Mouse (Mus musculus) left cerebral cortex, postnatal 36 days (tissue): ENCODE results near the gene Vps33b. TPM values are rescaled to one million over a fixed set of nuclear protein-coding genes. Genes with fewer than 3 reads are reported as not detected.

Source experiments
- DNase-seq, 2 experiments: peaks; one replicate each; pipeline ENCODE4 v3.0.0; 2021 to 2022; ENCODE audit warnings: low spot score in 2 of 2, mixed read lengths in 1 of 2
- intact Hi-C: fragments of 180-260 bp; cut with DNase I; formaldehyde crosslinking; loops from one replicate; pipeline ENCODE4 v1.15.1; 2025
- total RNA-seq, 2 experiments: library from RNA; stranded (reverse); gene quantifications; 2 replicates each; pipeline ENCODE4 v1.2.3; 2021

Gene Vps33b
- 10 to 100 TPM; 19.0 to 25.3 TPM for total RNA-seq

DNA sequence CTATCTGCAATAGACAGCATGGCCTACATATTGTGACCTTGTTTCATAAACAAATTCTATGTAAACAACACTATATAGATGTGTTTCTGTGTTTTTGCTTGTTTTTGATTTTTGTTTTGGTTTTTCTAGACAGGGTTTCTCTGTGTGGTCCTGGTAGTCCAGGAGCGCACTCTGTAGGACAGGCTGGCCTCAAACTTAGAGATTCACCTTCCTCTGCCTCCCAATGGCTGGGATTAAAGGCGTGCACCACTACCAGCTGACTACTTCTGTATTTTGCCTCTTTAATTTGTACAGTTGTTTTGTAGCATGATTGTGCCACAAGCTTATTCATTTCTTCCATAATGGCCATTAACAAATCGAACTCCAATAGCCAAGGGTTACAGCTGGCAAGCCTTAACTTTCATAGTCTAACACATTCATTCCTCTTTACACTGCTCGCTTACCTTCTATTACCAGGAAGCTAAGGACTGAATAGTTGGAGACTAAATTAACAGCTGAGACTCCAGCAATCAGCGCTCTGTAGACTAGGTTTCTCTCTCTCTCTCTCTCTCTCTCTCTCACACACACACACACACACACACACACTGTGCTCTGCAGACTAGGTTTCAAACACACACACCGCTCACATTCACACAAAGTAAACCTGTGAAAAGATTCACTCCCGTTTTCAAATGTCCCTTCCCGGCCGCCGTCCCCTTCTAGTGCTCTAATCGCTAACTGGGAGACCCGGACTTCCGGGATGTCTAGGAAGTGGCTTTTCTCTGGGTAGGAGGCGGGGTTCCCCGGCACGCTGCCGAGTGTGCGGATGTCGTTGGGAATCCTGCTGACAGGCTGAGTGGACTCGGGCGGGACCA is at the start of gene Vps33b:
Gene Vps33b, plus strand, starts transcription at position 753 of the 854 bp plus-strand sequence.
- peak; percentile 94 to 97 for DNase-seq
- intact Hi-C loops: no loop called here

DNA sequence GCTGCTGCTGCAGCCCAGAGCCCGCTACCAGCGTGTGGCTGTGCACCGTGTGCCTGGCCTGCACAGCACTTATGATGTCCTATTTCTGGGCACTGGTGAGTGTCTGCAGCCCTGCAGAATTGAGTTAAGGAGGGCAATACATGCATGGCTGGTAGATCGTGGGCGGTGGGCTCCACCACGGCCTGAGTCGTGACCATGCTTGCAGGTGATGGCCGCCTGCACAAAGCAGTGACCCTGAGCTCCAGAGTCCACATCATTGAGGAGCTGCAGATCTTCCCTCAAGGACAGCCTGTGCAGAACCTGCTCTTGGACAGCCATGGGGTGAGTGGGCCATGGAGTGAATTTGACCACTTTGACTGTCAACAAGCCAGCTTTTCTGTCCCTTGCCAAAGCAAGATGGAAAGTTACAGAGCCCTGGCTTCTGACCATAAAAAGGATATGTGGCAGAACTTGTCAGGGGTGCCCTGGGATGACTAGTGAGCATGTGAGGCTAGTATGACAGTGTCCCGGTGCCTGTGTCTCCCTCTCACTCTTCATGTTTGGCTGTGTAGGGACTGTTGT is 49.1 kb upstream of the Vps33b start:
- intact Hi-C loops: no loop called here
- DNase-seq: no peak

DNA sequence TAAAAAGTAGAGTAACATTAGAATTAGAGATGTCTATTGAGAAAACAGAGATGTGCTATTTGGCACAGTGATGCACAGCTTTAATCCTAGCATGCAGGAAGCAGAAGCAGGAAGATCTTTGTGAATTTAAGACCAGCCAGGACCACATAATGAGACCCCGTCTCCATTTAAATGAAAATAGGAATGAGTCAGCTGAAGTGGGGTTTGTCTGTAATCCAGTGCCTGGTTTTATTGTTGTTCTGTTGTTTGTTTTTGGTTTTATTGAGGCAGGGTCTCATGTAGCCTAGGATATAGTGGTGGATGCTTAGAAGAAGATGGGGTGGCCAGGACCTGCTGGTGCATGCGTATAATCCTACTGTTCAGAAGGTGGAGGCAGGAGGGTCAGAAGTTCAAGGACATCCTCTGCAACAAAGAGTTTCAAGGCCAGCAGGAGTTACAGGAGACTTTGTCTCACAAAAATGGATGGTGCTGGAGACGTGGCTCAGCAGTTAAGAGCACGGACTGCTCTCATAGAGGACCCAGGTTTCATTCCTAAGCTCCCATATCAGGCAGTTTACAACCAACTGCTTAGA is 48.2 kb upstream of the Vps33b start:
- intact Hi-C loops: no loop called here
- DNase-seq: no peak

DNA sequence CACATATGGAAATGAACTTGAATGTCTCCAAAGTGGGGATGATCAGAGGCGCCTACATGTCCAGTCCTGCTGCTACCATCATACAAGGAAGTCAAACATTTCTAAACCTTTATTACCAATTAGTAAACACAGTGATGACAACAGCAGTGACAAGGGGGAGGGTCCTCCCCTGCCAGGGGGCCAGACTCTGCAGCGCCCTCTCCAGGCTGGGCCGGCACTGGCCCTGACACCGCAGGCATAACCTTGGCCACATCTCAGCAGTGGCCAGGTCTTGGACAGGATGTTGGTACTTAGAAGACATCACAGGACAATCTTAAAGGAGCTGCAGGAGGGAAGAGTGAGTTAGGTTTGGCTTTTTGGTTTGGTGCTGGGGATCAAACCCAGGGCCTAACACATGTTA is 42.4 kb upstream of the Vps33b start:
- no peak for DNase-seq
- intact Hi-C loops: no loop called here

DNA sequence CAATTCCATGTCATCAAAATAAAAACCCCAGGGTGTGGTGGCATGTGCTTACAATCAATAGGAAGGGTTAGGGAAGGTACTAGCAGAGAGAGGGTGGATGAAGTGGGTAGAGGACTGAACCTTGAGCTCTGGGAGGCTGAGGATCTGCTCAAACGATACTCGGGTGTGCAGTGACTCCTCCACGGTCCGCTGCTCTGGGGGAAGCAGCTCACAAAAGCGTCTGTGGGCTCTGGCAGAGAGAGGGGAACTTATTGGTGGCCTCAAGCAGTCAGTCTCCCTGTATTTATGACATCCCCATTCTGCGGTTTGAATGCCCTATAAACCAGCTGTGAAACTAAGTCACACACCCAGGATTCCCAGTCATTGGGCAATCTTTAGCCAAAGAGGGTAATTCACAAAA is 39.3 kb upstream of the Vps33b start:
- no peak for DNase-seq
- intact Hi-C loops: no loop called here

DNA sequence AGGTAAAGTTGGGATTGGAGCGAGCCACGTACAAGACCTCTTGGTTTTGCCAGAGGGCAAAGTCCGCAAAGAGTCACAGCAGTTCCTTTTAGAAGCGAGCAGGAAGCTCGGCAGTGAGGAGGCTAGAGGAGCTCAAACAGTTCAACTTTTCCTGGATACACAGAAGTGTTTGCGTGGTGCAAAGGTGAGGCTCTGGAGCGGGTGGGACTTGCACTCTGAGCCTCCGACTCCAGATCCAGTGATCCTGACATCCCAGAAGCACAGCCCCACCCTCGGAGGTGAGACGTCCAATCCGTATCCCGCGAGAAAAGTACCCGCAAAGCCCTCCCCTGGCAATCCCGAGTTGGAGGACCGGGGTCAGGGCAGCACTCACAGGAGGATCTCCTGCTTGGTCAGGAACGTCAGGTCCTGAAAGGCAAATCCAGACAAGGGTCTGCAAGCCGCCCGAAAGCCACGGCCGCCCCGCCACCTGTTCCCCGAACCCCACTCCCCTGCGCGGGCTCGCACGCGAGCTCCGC is 37.4 kb upstream of the Vps33b start:
- intact Hi-C loops: no loop called here
- no peak for DNase-seq

DNA sequence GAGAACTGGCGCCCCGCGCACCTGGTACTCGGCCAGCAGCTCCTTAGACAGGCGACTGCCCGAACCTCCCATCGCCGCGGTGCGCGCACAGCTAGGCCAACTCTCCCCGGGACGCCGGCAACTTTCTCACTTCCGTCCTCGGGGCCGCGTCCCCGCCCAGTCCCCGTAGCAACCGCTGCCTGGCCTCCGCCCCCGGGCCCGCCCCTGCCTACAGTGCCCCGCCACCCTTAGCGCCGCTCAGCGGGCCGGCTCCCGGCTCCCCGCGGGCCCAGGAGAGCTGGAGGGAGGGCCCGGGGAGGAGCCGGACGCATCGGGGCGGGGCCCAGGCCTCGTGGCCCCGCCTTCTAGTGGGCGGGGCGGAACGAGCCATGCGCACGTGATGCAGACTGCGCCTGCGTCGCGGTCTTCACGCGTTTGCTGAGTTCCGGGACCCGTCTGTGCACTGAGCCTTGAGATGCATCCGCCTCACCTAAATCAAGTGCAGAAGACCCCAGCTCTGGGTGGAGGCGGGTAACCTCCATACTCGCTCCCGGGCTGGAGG is 36.9 kb upstream of the Vps33b start, which contains the start of the genes Cib1 and Gdpgp1:
Gene Cib1, minus strand, starts transcription at position 325 of the 541 bp plus-strand sequence.
Gene Gdpgp1, plus strand, starts transcription at position 377 of the 541 bp plus-strand sequence.
- DNase-seq: peak; percentile 93 to 95
- intact Hi-C loops: no loop called here

DNA sequence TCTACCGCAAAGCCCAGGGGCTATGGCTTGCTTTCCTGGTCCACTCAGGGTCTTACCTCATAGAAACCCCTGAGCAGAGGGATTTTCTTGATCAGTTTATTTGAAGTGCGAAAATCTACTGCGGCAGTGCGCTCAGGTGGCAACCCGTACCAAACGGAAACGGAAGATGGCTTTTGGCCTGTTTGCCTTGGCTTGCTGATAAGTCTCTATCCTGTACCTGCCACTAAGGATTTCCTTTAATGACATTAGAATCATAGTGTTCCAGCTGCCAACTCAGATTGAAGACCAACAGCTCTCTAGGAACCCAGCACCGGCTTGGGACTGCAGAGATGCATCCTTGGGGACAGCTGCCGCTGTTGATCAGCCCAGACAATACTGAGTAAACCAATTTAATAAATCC is 35.6 kb upstream of the Vps33b start:
- no peak for DNase-seq
- intact Hi-C loops: no loop called here

DNA sequence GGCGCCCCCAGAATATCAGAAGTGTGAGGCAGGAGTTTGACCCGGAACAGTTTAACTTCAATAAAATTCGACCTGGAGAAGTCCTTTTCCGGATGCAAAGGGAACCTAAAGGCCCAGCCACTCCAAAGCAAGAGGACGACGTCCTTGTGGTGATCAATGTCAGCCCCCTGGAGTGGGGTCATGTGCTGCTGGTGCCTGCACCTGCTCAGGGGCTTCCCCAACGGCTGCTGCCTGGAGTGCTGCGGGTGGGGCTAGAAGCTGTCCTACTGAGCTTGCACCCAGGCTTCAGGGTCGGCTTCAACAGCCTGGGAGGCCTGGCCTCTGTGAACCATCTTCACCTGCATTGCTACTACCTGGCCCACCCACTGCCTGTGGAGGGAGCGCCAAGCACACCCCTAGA is 30.9 kb upstream of the Vps33b start:
- intact Hi-C loops: no loop called here
- DNase-seq: no peak

DNA sequence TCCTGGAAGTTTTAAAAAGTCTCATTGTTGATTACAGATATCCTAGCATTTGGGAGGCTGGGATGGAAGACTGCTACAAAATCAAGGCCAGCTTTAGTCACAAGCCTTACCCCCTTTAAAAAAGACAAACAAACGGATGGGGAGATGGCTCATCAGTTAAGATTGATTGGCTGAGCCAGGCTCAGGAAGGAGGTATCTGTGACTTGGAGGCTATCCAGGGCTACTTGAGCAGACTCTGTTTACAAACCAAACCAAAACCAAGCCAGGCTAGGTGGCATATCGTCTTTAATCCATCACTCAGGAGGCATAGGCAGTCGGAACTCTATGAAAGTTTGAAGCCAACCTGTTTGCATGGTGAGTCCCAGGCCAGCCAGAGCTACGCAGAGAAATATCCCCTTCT is 27.8 kb upstream of the Vps33b start:
- intact Hi-C loops: no loop called here
- DNase-seq: no peak

DNA sequence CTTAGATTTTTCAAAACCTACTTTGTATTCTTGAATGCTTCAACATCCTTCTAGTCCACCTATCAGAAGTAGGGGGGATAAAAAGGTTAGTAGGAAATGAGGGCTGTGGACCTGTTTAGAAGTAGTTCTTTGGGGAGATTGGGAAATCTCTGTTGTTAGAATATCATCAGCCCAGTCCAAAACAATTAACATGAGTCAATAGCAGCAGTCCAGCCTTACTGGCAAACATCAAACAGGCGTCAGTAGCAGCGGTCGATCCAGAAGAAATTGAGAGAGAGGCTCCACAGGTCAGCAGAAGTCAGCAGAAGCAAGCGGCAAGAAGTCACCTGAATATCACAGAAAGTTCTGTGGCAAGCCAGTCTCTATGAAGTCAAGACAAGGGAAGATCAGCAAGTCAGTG is 24.6 kb upstream of the Vps33b start:
- intact Hi-C loops: no loop called here

DNA sequence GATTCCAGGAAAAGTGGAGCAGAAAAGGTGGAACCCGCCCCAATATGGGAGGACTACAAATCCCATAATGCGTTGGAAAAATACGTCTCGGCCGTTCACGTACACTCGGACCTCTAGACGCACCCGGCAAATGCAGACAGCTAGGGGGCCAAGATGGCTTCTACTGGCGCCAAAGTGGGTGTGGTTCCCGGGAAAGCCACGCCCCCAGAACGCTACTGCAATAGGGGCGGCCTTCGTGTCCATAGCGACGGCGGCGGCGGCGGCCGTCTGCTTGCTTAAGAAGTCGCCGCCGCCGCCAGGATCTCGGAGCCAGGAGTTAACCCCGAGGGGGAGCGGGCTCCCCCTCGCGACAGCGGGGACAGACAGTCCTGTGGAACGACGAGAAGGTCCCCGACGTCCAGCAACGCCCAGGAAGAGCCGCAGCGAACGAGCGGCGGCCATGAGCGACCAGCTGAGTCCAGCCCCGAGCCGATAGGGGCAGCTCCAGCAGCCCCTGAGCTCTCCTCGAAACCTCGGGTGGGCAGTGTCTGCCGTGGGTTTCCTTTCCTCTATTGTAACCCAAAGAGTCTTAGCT is 23.2 kb upstream of the Vps33b start, which contains the start of gene Ttll13:
Gene Ttll13, plus strand, starts transcription at position 229 of the 574 bp plus-strand sequence.
- intact Hi-C loops: no loop called here
- DNase-seq: peak; percentile 93 to 94

More for the DNA sequence above, 24.6 kb upstream of the Vps33b start:
- DNase-seq: no peak

DNA sequence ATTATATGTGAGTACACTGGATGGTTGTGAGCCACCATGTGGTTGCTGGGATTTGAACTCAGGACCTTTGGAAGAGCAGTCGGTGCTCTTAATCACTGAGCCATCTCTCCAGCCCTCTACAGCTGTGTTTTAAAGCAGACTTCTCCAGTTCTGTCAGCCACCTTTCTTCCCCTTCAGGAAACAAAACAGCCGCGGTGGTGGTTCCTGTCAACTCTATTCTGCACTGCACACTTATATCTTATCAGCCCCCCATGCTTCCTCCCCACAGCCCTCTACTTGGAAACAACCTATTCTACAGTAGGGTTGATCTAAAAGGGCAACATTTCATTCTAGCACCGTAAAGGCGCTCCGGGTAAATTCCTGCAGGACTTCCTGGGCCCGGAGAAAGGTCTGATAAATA is 22.6 kb upstream of the Vps33b start:
- intact Hi-C loops: no loop called here
- DNase-seq: no peak

DNA sequence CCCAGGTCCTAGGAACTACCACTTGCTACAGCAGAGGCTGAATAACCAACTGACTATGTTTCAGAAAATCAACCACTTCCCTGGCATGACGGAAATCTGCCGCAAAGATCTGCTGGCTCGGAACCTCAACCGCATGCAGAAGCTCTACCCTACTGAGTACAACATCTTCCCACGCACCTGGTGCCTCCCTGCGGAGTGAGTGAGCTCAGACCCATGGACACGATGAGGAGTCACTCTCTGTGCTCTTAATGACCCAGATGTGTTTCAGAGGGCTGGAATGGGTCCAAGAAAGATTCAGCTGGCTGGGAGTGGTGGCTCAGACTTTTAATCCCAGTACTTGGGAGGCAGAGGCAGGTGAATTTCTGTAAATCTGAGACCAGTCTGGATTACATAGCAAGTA is 17.0 kb upstream of the Vps33b start:
- intact Hi-C loops: no loop called here
- no peak for DNase-seq

DNA sequence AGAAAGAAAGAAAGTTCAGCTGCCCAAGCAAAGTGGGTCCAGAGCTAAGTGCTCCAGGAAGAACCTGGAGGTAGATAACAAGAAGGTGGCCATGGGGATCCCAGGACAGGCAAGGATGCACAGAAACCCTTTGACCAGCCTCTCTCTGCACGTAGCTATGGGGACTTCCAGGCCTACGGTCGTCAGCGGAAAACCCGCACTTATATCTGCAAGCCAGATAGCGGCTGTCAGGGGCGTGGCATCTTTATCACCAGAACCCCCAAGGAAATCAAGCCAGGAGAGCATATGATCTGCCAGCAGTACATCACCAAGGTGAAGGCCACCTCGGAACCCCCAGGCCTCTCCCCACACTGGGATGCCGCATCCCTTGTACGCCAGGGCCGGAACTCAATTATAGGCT is 16.6 kb upstream of the Vps33b start:
- DNase-seq: no peak
- intact Hi-C loops: no loop called here

DNA sequence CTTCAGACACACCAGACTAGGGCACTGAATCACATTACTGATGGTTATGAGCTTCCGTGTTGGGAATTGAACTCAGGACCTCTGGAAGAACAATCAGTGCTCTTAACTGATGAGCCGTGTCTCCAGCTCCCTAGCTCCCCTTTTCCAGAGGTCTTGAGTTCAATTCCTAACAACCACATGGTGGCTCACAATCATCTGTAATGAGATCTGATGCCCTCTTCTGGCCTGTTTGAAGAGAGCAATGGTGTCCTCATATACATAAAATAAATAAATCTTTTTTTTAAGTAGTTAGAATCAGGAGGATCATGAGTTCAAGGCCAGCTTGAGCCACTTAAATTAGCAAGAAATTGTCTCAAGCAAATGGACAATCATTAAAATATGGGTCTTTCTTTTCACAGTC is 13.5 kb upstream of the Vps33b start:
- intact Hi-C loops: no loop called here
- DNase-seq: no peak

DNA sequence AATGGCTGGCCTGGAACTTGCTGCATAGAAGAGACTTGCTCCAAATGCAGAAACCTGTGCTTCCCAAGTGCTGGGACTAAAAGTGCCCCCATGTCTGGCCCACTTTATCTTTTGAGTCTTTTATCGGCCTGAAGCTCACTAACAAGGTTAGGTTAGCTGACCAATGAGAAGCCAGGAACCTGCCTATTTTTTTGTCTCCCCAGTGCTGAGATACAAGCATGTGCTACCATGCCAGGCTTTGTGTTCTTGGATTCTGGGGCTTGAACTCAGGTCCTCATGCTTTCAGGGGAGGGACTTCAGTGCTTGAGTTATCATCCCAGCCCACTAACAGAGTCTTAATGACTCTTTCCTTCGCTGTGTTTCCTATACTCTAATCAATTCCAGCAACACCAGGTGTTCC is 11.7 kb upstream of the Vps33b start:
- no peak for DNase-seq
- intact Hi-C loops: no loop called here

DNA sequence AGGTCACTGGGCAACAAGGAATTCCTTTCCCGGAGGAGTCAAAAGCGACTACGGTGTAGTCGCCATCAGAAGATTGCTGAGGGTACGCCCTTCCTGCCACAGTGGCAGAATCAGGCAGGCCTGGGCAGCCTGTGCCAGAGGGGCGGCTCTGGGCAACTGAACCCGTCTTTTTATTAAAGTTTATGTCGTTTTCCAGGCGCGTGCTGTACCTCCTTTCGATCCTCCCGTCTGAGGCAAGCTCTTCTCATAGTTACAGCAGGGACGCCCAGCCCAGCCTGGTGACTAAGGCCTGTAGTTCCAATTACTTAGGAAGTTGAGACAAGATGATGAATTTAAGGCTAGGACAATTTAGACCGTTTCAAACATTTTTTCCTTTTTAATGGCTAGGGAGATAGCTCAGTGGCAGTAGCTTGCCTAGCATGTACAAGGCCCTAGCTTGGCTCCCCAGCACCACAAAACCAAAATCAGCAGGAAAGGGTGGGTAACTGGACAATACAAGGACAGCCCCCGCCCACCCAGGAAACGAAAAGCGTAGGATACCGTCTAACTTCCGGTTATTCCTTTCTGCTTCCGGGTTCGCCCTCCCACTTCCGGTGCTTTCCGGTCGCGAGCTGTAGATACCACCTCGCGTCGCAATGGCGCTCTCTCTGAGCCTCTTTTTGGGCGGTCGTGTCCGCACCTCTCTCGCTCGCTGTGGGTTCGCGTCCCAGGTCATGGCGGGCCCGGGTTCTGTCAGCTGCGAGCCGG is 8.7 kb upstream of the Vps33b start, which contains the start of gene Ngrn:
Gene Ngrn, plus strand, starts transcription at position 591 of the 747 bp plus-strand sequence.
- DNase-seq: peak; percentile 83 to 84
- intact Hi-C loops: no loop called here

DNA sequence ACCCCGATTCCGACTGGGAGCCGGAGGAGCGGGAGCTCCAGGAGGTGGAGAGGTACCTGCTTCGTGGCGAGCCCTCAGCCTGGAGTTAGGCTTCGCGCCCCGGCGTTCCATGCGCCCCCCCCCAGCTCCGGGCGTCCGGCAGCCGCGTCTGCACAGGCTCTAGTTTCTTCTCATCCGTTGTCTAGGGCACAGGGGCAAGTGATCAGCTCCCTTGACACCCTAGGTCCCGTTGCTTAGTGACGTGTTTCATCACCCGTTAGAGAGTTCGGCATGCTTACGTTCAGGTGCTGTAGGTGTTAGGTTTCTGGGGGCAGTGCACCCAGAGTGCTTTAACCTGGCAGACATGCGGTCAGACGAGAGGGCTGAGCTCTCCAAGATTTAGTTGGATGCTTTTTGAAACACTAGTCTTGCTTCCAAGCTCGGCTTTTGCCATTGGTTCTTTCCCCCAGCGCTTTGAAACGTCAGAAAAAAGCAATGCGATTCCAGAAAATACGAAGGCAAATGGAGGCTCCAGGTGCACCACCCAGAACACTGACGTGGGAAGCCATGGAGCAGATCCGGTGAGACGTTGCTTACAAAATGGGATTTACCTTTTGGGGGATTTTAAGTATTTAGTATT is 8.0 kb upstream of the Vps33b start:
- intact Hi-C loops: no loop called here
- peak; percentile 18 to 22 for DNase-seq
